In the genomic region with DNA sequence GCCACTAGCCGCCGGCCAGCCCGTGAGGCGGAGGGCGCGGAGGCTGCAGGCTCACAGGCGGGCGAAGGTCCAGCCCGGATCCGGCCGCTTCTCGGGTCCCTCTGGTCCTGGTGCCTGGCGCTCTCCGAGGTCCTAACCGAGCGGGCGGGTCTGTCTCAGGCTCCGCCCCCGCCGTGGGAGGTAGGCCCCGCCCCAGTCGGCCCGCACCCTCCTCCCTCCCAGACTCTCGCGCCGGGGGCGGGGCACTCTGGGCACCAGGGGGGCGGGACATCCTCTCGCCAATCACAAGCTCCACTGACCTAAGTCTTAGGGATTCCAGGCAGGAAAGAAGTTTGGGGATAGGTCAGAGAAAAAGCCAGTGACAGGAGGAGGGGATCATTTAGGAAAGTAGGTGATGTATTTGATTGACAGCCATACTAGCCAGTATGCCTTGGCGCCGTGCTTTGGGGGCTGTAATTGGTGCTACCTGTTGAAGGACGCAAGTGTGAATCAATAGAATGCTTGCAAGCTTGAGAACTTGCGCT, we compare ENCODE assay signal across 8 mouse cellular contexts. TPM values are rescaled to one million over a fixed set of nuclear protein-coding genes. Genes with fewer than 3 reads are reported as not detected.
DNase-seq lines count a peak whose midpoint lies in the region; ATAC-seq and TF ChIP-seq lines count a peak whose summit lies in the region.

A gene (minus strand): TSS at position 142 of the 524 bp plus-strand sequence.

- H3K4me3 ChIP-seq in E14TG2a.4 (replicated peaks; ENCODE audit: low read length), result peak within 1 kb of the TSS; percentile 87
- H3K4me3 ChIP-seq in liver, postnatal 0 days (ENCODE audit: low read depth, low read length), result peak within 1 kb of the TSS; percentile 36
- no peak within 1 kb of the TSS for H3K4me3 ChIP-seq in thymus, adult 2 months (ENCODE audit: control insufficient read depth, insufficient read depth, low read length)

- under 1% methylated on average over 31 of the region's 33 CpGs for WGBS in liver, postnatal 0 days (ENCODE audit: insufficient replicate concordance)
- 4% methylated on average over 33 of the region's 33 CpGs for WGBS in thymus, adult 2 months

- no peak within 1 kb of the TSS for H3K27ac ChIP-seq in liver, postnatal 0 days (ENCODE audit: low read depth)
- no peak within 1 kb of the TSS for H3K27ac ChIP-seq in thymus, adult 2 months (ENCODE audit: control insufficient read depth, insufficient read depth, low read length)

- no peak within 1 kb of the TSS for H3K9ac ChIP-seq in liver, postnatal 0 days (replicated peaks)

- no peaks in the 10 kb centered on the region for H3K36me3 ChIP-seq in E14TG2a.4 (ENCODE audit: insufficient read depth, low read length)
- H3K36me3 ChIP-seq in liver, postnatal 0 days (replicated peaks; ENCODE audit: insufficient read depth, low read length), result no peaks in the 10 kb centered on the region
- no peaks in the 10 kb centered on the region for H3K36me3 ChIP-seq in thymus, adult 2 months (ENCODE audit: control insufficient read depth, insufficient read depth, low read length)

- TF ChIP-seq CTCF in E14TG2a.4 (conservative IDR thresholded peaks at IDR 0.05; ENCODE audit: low read length), result no peak
- no peak for TF ChIP-seq CTCF in liver, postnatal 0 days (IDR thresholded peaks at IDR 0.05; ENCODE audit: low read depth)
- no peak for TF ChIP-seq CTCF in thymus, adult 2 months (IDR thresholded peaks at IDR 0.05; ENCODE audit: borderline replicate concordance, control insufficient read depth, extremely low read depth, insufficient read depth, low read length, poor library complexity)

- peak; percentile 94 to 99 for DNase-seq in cerebellum, adult 18-20 months
- DNase-seq in forelimb bud, embryonic 11.5 days (ENCODE audit: low read depth, low spot score), result peak; percentile 79
- peak; percentile 72 to 77 for DNase-seq in heart, postnatal 36 days
- peak; percentile 97 to 98 for DNase-seq in layer of hippocampus, adult 18-20 months (ENCODE audit: low spot score in 2 of 2)
- peak; percentile 88 for DNase-seq in liver, postnatal 0 days
- peak; percentile 84 for DNase-seq in ovary, adult 18-20 months (ENCODE audit: low spot score)
- peak; percentile 19 for DNase-seq in thymus, adult 2 months

- intact Hi-C loops in heart, postnatal 36 days (cut with DNase I), result no loop called here

- H3K4me2 ChIP-seq in liver, postnatal 0 days (ENCODE audit: low read depth, low read length), result peak within 1 kb of the TSS; percentile 70

- peaks cover 15% of the 10 kb centered on the region for H3K27me3 ChIP-seq in E14TG2a.4 (ENCODE audit: insufficient read depth, low read length)
- peaks cover 20% of the 10 kb centered on the region for H3K27me3 ChIP-seq in liver, postnatal 0 days (ENCODE audit: insufficient read depth, low read length)
- H3K27me3 ChIP-seq in thymus, adult 2 months (ENCODE audit: control insufficient read depth, insufficient read depth, low read length), result peaks cover 8% of the 10 kb centered on the region

- H3K4me1 ChIP-seq in E14TG2a.4 (replicated peaks; ENCODE audit: low read depth, low read length), result peaks cover 7% of the 10 kb centered on the region
- H3K4me1 ChIP-seq in liver, postnatal 0 days (ENCODE audit: insufficient read depth), result peaks cover 13% of the 10 kb centered on the region
- peaks cover 3% of the 10 kb centered on the region; the same call in 1 of the 2 replicates for H3K4me1 ChIP-seq in thymus, adult 2 months (replicated peaks; ENCODE audit: control insufficient read depth, insufficient read depth, low read length)

- ATAC-seq in liver, postnatal 0 days, result peak; percentile 96

- TF ChIP-seq POLR2A in thymus, adult 2 months (IDR thresholded peaks at IDR 0.05; ENCODE audit: control insufficient read depth, extremely low read depth, insufficient read depth, low read length, poor library complexity), result no peak

- no peak for TF ChIP-seq EP300 in liver, postnatal 0 days (IDR thresholded peaks at IDR 0.05; ENCODE audit: low read depth)

- H3K9me3 ChIP-seq in E14TG2a.4 (ENCODE audit: low read length), result no peaks in the 10 kb centered on the region
- no peaks in the 10 kb centered on the region for H3K9me3 ChIP-seq in liver, postnatal 0 days (ENCODE audit: low read length)

RNA-seq across cellular contexts. Expression of the gene that starts here (rescaled TPM):
- not detected for total RNA-seq in heart, postnatal 36 days (2021)
- 100 to 1,000 TPM; 119 to 132 TPM for total RNA-seq in layer of hippocampus, adult 18-20 months (2021)
- 0.07 TPM in 1 of 2 replicates, not detected in the other for polyA plus RNA-seq in liver, postnatal 0 days (2015; fragmentation: Nextera tagmentation; extraction: Ambion mirVana)
- polyA plus RNA-seq in thymus, adult 2 months (2012; rRNA removed), result 0.05 and 0.14 TPM in 2 replicates

Comparison
In these comparisons a context has a peak if more than half of its experiments do, and no peak if none do; other contexts are left out.
1. RNA of the gene that starts here (total RNA-seq): 119 to 132 TPM in layer of hippocampus, adult 18-20 months; not detected in heart, postnatal 36 days; every median in the first group is over 100 times any median in the second.
2. Peak in DNase-seq in heart, postnatal 36 days; RNA of the gene not detected or under 1 TPM.
3. Peak in DNase-seq, ATAC-seq, H3K4me3 ChIP-seq and H3K4me2 ChIP-seq in liver, postnatal 0 days; RNA of the gene not detected or under 1 TPM.
4. Peak in DNase-seq in thymus, adult 2 months; RNA of the gene not detected or under 1 TPM.
5. DNase-seq: peak in every context shown above with its lines; median percentile 98 in layer of hippocampus, adult 18-20 months; 96 in cerebellum, adult 18-20 months; 88 in liver, postnatal 0 days; 84 in ovary, adult 18-20 months; 79 in forelimb bud, embryonic 11.5 days; 74 in heart, postnatal 36 days; 19 in thymus, adult 2 months.